Mouse (Mus musculus) large intestine, adult 2 months (tissue): ENCODE results near the gene Iqcd. TPM values are rescaled to one million over a fixed set of nuclear protein-coding genes. Genes with fewer than 3 reads are reported as not detected.

ENCODE experiments used
- DNase-seq: peaks from one replicate; pipeline ENCODE4 v3.0.0-alpha.2; 2012; ENCODE audit warnings: low read depth, low spot score
- WGBS: fragments of 180-500 bp; shearing (Covaris S2); methylation state at CpG from one replicate; pipeline ENCODE4 v1.1.7; 2018; 5-methylcytosine and 5-hydroxymethylcytosine counted together
- polyA plus RNA-seq: library from polyadenylated mRNA; depleted of rRNA; stranded (reverse); fragments of >200 nt; gene quantifications from 2 replicates; pipeline ENCODE4 v1.2.3, GENCODE M21; 2012; rRNA removed

Iqcd gene
- 0.40 and 0.41 TPM in 2 replicates for polyA plus RNA-seq

DNA sequence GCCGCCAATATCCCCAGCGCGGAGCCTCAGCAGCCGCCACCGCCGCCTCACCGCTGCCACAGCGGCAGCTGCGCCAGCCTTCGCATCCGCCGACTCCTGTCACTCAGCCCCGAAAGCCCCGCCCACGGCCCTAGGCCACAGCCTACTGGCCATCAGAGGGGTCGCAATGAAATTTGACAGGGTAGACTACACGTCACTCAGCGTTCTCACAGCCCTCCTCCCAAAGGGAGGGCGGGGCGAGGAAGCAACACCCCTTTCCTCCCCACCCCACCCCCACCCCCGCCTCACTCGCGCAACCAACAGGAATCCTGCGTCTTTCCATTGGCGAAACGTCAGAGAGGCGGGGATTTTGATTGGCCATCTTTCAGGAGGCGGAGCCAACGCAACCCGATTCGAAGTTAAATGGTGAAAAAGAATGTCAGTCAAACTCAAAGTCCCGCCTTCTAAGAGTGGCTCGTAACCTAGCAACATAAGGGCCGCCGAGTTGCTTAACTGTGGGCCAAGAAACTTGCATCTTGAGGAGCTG is at the start of gene Iqcd, which contains the start of gene Tpcn1:
Gene Iqcd, plus strand, starts transcription at position 448 of the 526 bp plus-strand sequence.
Gene Tpcn1, minus strand, starts transcription at position 105 of the 526 bp plus-strand sequence.
- DNase-seq: peak; percentile 98
- WGBS: 2% methylated on average over 35 of the region's 35 CpGs

DNA sequence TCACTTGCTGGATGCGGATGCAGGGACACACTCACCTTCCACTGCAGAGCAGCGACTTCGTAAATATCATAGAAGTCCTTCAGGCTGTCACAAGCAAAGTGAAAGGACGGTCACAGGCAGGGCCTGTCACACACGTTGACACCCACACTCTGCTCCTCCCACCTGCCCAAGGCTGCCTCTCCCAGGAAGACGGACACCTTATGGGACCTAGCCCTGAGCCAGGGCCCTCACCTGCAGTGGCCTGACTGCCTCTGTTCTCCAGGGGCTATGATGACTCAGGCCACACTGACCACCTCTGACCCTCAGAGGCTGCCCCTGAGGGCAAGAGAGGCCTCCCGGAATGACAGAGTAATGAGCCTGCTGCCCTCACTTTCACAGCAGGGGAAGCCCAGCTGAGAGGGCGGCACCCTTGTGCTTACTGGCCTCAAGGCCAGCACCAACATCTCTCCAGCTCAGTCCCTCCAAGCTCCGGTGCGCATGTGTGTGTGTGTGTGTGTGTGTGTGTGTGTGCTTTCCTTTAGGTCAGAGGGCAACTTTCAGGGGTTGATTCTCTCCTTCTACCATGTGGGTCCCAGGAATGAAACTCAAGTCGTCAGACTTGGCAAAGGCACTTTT is 40.5 kb upstream of the Iqcd start:
- DNase-seq: no peak
- WGBS: 80% methylated on average over 11 of the region's 11 CpGs

DNA sequence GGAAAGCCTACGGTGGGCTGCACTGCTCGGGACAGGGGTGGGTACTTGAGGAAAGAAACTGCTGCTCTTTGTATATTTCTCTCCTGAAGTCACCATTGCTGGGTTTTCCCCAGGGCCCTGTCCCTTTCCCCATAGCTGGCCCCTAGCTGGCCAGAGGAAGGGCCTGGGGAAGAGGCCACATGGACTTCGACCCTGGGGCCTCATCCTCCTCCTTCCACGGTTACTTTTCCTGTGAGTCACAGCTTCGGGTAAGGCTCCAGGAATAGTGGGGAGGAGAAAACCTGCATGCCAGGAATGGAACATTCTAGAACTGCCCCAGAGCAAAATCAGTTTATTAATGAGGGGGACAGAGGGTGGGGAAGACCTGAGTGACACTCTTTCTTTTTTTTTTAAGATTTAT is 38.7 kb upstream of the Iqcd start:
- WGBS: 36% methylated on average over 5 of the region's 5 CpGs
- no peak for DNase-seq

DNA sequence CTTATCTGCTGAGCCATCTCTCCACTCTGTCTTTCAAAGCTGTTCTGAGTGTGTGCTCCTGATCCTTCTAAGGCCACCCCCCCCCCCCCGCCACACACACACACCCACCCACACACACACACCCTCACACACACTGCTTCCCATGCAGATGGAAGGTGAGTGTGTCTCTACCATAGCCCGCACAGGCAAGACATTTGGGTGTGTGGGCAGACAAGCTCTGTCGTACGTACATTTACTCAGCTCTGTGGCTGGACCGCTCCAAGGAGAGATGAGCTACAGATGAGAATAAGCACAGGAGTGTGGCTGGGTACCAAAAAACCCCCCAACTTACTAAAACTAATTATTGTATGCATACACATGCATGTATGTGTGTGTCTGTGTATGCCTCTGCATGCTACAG is 38.1 kb upstream of the Iqcd start:
- 98% methylated on average over 5 of the region's 5 CpGs for WGBS
- DNase-seq: no peak

DNA sequence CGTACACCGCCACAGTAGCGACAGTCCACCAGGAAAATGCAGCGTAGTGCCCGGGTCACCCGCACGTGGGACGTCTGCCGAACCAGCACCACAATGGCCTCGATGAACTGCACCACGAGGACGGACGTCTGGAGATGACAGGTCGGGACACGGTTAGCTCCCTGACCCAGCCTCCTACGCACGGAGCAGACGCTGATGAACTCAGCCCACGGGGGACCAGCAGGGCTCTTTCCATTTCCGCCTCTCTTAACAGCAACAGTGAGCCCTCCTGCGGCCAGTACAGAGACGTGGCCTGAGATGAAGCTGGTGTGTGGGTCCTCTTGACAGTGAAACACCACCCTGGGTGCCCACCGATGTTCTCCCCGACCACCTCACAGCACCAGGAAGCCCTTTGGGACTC is 32.9 kb upstream of the Iqcd start:
- WGBS: 92% methylated on average over 24 of the region's 24 CpGs

DNA sequence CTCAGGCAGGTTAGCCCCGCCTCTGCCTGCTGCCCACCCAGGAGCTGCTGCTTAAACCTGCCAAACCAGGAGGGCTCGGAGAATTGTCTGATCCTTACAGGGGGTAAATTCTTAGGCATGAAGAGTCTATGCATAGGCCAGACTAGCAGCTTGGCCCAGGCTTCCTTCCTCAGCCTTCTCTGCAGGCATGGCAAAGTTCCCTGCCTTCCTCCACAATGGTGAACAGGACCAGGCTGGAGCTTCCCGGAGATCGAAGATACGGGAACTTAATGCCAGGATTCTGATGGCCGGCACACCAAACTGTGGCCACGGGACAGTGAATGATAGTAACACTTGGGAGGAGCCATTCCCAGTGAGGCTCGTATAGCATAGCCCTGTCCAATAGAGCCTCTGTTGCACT is 30.8 kb upstream of the Iqcd start:
- WGBS: 88% methylated on average over 8 of the region's 8 CpGs
- no peak for DNase-seq

More for the DNA sequence above, 32.9 kb upstream of the Iqcd start:
- no peak for DNase-seq

DNA sequence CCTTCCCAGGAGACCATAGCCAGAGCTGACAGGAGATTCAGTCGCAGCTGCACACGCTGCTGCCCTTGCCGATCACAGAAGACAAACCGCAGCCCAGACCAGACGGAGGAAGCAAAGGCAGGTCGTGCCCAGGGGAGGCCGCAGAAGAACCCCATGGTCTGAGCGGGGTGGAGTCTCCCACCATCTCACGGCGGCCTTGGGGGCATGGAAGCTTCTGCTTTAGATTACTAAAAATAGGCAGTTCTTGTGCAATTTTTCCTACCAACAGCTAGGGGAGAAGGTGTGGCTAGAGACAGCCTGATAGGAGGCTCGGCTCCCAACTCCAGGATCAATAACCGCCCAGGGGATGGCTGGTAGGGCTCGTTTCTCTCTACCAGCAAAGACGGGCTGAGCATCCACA is 30.1 kb upstream of the Iqcd start:
- 84% methylated on average over 14 of the region's 14 CpGs for WGBS
- no peak for DNase-seq

DNA sequence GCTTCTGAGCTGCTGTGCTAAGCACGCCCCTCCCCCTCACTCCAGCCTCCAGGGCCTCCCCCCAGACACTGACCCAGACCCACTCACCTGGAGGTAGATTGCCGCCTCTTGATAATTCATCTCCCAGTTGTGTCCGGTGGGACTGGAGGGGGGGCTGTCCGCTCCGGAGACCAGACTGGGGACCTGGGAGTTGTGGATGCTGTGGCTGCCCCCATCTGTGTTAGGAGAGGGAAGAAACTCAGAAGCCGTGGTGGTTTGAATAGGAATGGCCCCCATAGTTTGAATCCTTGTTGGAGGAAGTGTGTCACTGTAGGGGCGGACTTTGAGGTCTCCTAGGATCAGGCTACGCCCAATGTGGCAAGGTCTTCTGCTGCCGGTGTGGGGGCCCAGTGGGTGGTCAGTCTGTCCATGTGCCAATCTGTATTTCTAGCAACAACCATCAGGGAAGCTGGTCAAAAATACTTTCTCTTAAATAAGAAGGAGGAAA is 28.6 kb upstream of the Iqcd start:
- 58% methylated on average over 9 of the region's 9 CpGs for WGBS
- no peak for DNase-seq

DNA sequence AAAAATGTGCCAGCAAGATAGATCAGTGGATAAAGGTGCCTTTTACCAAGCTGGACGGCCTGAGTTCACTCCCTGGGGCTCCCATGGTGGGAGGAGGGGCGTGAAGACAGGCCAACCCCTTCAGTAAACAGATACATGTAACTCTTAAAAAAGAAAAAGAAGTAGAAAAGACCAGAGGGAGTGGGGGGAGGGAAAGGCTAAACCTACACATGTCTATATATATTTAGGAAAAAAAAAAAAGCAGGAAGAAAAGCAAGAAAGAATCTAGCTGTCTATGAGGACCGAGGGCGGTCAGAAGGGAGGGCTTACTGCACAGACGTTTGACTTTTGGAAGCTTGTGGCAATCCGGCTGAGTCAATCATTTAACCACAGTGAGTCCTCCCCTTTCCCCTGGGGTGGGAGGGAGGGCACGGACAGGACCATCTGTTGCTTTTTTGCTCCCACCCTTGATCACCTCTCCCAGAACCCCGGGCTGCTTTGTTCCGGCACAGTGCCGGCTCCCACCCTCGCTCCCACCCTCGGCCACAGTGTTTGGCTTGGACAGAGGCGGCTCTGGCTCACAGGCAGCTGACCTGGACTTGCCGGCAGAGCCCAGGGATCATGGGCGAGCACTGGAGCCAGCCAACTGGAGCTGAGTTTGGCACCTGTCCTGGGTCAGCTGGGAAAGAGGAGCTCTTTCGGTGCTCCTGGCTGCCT is 28.1 kb upstream of the Iqcd start:
- 4% methylated on average over 16 of the region's 16 CpGs for WGBS
- DNase-seq: no peak

DNA sequence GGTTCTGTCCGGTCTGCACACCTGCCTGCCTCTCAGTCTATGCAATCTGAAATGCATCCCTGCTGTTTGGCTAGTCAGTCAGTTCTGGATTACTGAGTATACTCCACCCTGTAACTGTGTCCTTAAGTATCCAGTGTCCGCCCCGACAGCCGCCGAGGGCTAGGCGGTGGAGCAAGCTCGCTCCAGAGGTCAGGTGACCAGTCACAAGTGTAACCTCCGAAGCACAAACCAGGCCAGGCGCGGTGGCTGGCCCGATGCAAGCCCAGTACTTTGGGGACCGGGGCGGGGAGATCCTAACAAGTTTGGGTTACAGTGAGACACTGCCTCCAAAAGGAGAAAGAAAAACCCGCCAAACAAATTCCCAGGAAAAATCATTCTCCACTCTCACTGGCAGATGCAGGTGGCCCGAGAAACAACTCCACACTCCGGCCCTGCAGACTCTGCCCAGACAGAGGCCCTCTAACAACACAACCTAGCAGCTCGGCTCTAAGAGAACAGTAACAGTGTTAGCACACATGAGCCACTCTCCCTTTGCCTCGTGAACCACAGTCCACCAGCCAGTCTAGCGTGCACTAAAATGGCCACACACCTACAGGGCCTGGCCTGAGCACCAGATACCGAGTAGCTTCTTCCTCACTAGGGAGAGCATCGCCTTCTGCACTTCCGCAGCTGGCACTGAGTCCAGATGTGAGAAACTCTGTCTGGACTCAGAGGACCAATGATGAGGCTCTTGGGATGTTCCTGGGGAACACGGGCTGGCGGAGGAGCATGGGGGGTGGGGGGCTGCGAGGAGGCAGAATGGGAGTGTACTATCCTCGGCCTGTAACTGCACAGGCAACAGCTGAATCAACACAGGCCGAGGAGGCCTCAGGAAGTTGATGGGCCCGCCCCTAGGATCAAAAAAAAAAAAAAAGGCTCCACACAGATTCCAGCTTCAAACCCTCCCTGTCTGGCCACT is 25.6 kb upstream of the Iqcd start:
- DNase-seq: peak; percentile 51
- 17% methylated on average over 28 of the region's 28 CpGs for WGBS

DNA sequence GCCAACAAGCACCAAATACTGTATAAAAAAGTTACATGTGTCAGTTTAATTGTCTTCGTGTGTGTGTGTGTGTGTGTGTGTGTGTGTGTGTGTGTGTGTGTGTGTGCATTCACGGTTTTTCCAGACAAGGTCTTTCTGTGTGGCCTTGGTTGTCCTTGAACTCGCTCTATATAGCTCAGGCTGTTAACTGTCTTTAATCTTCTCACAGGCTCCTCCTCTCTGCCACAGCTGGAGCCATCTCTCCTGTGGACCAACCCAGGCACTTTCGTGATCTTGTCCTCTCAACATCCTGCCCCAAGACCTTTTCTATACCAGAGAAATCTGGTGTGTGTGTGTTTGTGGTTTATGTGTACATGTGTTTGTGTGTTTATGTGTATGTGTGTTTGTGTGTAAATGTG is 24.9 kb upstream of the Iqcd start:
- WGBS: 15% methylated on average over 4 of the region's 4 CpGs
- no peak for DNase-seq

DNA sequence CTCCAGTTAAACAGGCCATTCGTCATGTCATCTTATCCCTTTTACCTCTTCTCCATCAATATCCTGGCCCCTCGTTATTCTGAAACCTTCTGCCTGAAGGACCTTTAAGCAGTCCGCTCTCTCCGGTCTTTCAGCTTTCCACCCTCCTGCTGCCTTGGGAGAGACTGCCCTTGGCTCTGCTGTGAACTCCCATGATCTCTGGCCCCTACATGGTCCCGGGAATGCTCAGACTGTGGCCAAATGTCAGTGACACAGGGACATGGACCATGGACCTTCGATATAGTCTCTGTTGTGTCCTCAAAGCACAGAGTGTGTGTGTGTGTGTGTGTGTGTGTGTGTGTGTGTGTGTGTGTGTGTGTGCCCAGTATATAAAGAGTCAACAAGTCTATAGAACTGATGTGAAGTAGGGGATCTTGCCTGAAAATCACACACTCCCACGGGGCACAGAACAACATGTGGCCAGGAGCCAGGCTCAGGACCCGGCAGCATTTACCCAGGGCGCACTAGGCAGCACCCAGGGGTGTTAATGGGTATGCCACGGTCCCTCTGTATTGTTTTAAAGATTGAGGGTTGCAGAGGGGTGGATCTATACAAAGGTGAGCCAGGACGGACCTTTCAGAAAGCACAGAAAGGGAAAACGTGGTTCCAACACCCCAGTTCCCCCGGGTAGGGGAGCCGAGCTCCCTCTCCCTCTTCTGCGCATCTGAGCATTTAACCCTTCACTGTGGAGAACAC is 23.5 kb upstream of the Iqcd start:
- no peak for DNase-seq
- 39% methylated on average over 15 of the region's 15 CpGs for WGBS

DNA sequence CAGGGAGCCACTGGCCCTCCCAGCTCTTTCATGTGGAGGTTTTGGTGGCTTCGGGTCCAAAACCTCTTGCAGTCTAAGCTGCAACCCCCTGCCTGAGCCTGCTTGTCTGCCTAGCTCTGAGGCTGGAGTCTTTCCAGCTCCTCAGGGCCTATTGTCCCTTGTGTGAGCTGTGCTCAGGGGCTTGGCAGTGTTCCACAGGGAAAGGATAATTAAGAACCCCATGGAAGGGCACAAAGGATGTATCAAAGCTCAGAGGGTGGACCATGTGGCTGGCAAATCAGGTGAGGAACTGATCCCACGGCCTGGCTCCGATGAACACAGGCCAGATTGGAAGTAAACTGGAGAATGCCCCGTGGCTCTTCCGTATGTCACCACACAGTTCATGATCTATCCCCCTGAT is 22.7 kb upstream of the Iqcd start:
- no peak for DNase-seq
- WGBS: 29% methylated on average over 5 of the region's 5 CpGs

DNA sequence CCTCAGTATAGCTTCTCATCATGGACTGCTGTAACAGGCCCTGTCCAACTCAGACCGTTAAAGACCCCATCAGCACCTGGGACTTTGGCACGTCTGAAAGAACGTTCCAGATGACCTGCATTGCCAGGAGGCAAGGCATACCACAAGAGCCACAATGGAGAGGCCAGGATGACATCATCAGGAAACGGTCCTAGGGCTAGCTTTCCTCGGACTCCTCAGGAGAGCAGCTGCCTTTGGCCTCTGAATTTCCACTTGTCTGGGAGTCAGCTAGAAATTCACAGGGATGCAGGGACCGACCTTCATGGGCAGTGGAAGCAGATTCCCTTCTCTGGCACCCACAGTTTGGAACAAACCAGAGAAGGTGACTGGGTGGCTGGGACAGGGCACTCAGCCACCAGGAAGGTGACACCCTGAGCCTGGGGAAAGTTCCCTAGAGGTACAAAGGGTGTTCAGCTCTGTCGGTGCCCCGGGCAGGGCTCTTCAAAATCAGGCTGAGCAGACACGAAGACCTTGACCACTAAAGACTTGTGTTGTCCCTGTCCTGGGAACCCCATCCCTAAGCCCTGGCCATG is 22.0 kb upstream of the Iqcd start:
- 21% methylated on average over 9 of the region's 9 CpGs for WGBS
- DNase-seq: no peak

DNA sequence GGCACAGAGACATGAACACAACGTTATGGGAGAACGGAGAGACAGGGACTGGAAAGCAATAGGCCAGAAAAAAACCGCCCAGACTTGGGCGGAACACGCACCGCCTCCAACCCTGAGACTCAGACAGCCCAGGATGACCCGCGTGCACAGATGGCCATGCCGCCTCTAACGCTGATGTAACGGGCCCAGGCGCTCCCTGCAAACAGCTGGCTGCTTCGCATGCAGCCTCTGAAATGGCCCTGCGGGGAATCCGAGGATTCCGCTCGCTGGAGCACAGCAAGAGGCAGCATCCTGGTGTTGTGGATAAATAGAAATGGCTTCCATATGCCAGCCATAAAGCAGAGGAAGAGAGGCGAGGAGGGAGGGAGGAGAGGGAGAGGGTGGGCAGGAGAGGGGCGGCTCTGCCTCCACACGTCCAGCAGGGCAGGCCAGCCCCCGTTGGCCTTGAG is 21.5 kb upstream of the Iqcd start:
- WGBS: 30% methylated on average over 21 of the region's 21 CpGs
- DNase-seq: no peak

DNA sequence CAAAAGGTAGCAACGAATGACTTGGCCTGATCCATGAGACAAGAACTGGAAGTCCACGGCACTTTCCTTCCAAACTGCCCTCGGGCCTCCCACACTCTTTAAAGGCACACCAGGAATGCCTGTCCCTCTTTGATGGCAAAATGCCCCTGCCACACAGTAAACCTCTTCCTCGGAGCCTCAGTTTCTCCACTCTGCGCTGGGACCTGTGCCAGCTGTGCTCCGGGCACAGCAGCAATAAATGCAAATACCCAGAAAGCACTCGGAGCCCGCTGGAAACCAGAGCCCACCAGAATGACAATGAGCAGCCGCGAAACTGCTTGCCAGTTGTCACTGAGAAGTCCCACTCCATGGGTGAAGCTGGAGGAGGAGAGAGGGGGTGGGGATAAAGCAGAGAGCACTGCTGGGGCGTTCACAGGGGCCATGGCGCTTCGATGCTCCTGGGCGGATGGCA is 21.0 kb upstream of the Iqcd start:
- WGBS: 66% methylated on average over 14 of the region's 14 CpGs
- no peak for DNase-seq

DNA sequence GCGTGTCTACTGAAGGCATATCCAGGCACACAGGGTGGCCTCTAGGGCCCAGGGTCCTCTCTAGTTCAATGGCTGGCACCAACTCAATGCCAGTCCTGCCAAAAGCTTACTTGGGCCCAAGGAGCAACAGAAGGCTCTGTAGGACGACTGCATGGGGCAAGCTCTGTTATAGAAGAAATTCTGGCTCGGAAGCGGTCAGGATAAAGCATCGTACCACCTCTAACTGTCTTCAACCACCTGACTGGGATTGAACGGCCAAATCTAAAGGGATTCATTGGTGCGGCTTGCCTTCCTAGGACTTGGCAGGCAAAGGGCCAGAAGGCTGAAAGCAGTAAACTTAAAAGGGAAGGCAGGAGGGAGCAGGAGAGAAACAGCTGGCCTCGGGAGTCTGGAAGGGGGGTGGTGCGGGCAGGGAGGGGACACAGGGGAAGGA is 20.5 kb upstream of the Iqcd start:
- DNase-seq: no peak
- WGBS: 52% methylated on average over 9 of the region's 9 CpGs

DNA sequence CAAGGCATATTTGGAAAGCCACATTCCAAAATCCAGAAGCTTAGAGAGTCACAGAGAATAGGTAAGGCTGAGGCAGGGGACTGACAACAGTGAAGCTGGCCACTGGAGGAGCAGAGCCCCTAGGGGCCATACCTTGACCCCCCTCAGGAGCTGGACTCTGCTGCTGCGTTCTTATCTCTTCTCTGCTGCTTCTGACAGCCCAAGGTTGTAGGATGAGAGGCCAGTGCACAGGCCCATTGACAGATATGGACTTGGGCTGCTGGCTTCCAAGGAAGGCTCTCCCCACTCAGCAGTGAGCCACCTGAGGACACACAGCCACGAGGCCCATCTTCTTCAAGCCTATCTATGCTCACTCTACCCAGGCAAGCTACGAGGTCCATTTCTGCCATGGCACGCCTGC is 19.9 kb upstream of the Iqcd start:
- DNase-seq: no peak
- 89% methylated on average over 4 of the region's 4 CpGs for WGBS

DNA sequence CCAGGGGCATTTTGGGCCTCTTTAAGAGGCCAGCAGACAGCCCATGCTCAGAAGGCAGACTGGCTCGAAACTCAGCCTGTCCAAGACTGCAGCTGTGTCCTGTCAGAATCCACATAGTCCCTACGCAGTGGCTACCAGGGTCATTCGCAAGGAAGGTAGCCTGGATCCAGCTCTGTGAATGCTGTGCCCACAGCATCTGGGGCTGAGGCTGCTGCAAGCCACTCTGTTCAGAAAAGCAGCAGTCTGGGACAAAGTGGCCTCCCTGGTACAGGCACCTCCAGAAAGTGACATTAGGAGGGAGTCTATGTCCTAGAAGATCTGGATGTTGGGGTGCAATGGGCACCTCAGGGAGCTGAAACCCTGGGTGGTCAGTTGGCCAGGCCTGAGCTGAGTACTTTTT is 19.0 kb upstream of the Iqcd start:
- 86% methylated on average over 3 of the region's 3 CpGs for WGBS

More for the DNA sequence above, 19.0 kb upstream of the Iqcd start:
- DNase-seq: no peak
